Mouse (Mus musculus) regulatory T cell (primary cell): ENCODE data around the gene Deaf1.

Source experiments
- in situ Hi-C: fragments of 300-600 bp; cut with MboI, MseI; formaldehyde crosslinking; loops from one replicate; pipeline ENCODE4 v1.15.1; 2025; ENCODE audit warnings: high pct_unique_total_duplicates

Deaf1 gene

DNA sequence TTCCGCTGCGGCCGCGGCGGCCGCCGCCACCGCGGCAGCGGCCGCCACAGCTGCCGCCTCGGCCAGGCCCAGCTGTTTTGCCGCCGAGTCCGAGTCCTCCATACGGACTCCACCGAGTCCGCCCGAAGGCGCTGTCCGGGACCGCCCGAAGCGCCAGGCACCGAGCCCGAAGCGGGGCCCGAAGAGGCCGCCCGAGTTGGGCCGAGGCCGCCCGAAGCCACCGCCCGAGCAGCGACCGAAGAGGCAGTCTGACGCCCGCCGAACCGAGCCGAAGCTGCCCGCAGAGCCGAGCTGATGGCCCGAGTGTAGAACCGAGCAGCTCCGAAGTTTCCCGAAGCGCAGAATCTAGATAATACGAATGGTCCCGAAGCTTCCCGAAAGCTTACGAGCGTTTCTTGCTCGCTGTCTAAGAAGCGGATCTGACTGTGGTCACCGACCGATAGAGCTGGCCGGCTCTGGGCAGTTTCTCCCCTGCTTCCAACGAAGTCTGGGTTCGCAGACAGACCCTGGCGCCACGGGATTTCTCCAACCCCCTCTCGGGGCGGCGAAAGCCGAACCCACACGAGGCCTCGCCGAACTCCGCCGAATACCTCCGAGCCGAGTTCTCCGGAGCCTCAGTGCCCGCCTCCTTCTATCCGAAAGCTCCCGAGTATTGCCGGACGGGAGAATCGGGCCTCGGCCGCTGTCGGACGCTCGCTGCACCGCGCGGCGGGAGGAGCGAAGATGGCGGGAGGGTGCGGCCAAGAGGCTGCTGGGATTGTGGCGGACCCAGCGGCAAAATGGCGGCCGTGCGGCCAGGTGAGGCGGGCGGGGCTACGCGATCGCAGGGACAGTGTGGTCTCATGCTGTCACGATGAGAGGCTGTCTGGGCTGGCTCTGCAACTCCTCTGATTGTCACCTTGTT lies at the start of gene Deaf1, which contains the start of gene Tmem80:
Gene Deaf1, minus strand, starts transcription at position 222 of the 904 bp plus-strand sequence.
Gene Tmem80, plus strand, starts transcription at position 271 of the 904 bp plus-strand sequence.
- in situ Hi-C loops, result no loop called here

- in situ Hi-C loops, result no loop called here
These were observed 46.9 kb upstream of the Deaf1 start for GRCm38 (mm10) chr7:141374399-141374798.

GRCm38 (mm10) chr7:141373611-141374010 lies 46.1 kb upstream of the Deaf1 start:
- in situ Hi-C loops, result no loop called here

GRCm38 (mm10) chr7:141371942-141372595 lies 44.6 kb upstream of the Deaf1 start:
- in situ Hi-C loops, result no loop called here

GRCm38 (mm10) chr7:141369918-141370317 lies 42.4 kb upstream of the Deaf1 start:
- in situ Hi-C loops, result no loop called here

DNA sequence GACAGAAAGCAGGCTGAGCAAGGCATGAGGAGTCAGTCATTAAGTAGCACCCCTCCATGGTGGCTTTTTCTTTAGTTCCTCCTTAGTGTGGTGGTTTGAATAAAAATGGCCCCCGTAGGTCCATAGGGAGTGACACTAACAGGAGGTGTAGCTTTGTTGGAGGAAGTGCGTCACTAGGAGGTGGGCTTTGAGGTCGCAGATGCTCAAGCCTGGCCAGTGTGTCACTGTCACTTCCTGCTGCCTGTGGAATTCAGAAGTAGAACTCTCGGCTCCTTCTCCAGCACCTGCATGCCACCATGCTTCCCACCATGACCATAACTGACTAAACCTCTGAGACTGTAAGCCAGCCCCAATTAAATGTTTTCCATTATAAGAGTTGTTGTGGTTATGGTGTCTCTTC lies 39.9 kb upstream of the Deaf1 start:
- in situ Hi-C loops, result no loop called here

DNA sequence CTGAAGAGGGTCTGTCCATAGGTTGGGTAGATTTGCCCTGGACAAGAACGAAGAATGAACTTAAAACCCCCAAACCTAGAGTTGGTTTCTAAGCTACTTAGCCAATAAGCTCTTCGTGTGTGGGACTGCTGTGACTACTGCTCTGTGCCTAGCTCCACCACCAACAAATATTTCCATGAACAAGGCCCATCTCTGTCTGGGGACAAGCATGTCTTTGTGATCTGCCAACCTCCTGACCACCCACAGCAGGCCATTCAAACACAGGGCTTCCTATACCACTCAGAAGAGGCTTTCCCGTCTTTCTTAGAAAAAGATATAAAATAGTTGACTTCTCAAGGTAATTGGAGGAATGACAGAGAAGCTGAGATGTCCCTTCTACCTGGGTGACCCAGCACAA lies 37.6 kb upstream of the Deaf1 start:
- in situ Hi-C loops, result no loop called here

GRCm38 (mm10) chr7:141364349-141365048 lies 37.0 kb upstream of the Deaf1 start:
- in situ Hi-C loops, result no loop called here

GRCm38 (mm10) chr7:141363752-141364125 lies 36.2 kb upstream of the Deaf1 start:
- in situ Hi-C loops, result no loop called here

GRCm38 (mm10) chr7:141363106-141363751 lies 35.7 kb upstream of the Deaf1 start:
- in situ Hi-C loops, result no loop called here

DNA sequence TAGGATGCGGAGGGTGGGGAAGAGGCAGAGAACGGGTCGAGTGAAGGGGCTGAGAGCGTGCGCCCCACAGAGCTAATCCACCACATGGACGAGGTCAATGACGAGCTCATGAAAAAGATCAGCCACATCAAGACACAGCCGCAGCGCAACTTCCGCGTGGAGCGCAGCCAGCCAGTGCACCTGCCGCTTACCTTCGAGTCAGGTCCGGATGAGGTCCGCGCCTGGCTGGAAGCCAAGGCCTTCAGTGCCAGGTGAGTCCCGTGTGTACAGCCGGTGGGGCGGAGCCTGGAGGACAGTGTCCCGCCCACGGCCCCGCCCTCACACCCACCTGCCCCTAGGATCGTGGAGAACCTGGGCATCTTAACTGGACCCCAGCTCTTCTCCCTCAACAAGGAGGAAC lies 34.0 kb upstream of the Deaf1 start:
- in situ Hi-C loops, result no loop called here

GRCm38 (mm10) chr7:141356971-141357370 lies 29.5 kb upstream of the Deaf1 start:
- in situ Hi-C loops, result no loop called here

DNA sequence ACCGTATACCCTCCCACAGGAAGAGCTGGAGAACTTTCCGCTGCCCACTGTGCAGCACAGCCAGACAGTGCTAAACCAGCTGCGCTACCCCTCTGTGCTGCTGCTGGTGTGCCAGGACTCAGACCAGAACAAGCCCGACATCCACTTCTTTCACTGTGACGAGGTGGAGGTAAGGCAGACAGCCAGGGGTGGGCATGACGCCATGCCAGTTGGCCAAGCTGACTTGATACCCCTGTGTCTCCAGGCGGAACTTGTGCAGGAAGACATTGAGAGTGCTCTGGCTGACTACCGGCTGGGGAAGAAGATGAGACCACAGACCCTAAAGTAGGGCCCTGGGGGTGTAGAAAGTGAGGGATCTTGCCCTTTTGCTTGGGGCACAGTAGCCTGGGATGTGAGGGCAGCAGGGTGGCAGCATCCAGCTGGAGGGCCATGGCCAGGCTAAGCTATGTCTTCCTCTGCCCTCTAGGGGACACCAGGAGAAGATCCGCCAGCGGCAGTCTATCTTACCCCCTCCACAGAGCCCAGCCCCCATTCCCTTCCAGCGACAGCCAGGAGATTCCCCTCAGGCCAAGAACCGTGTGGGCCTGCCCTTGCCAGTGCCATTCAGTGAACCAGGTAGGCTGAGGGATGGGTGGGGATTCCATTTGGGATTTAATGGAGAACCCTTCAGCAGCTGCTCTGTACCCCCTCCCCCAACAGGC lies 28.3 kb upstream of the Deaf1 start:
- in situ Hi-C loops, result no loop called here

- in situ Hi-C loops, result no loop called here
These were observed 27.6 kb upstream of the Deaf1 start for GRCm38 (mm10) chr7:141355051-141355450.

DNA sequence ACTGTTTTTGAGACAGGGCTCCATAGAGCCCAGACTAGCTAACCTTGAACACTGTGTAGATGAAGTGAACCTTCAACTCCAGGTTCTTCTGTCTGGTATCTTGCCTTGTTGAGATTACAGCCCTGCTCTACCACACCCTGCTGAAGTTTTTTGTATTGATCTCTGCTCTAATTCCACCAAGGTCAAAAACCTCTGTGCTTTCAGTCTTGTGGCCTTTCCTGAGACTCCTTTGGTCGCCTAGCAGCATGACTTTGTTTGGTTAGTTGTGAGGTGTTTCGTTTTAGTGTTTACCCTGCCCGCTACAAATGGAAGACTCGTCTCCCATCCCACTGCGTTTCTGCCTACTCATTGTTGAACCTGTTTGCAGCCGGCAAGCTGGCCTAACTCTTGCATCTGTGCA lies 23.6 kb upstream of the Deaf1 start:
- in situ Hi-C loops, result no loop called here

DNA sequence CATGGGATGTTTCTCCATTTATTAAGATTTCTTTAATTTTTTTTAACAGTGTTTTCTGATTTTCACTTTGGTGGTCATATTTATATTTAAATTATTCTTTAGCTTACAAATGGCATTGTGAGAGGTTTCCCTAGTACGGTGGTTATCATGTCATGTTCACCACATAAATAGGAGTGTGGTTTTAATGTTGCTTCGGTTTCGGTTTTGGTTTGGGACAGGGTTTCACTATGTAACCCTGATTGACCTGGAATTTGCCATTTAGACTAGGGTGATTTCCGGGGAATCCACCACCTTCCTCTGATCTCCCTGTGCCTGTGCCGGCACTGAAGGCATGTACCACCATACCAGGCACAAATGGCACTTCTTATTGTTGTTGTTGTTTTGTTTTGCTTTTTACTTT lies 17.3 kb upstream of the Deaf1 start:
- in situ Hi-C loops, result no loop called here

GRCm38 (mm10) chr7:141343696-141344095 lies 16.2 kb upstream of the Deaf1 start:
- in situ Hi-C loops, result no loop called here

DNA sequence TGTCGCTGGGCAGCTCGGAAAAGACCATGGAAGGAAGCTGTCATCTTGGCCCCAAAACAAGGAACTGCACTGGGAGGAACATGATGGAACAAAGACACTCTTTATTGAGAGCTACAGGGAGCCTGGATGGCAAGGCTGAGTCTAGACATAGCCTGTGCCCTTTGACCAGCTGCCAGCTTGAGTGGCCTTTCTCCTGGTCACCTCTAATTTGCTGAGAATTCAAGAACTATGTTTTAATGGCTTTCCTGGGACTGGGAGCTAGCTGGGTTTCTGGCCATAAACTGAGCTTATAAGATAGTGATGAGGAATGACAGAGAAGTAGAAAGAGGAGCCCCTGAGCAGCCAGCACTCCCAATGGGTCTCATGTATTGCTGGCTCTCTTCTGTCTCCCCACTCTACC lies 15.7 kb upstream of the Deaf1 start:
- in situ Hi-C loops, result no loop called here

- in situ Hi-C loops, result no loop called here
These were observed 14.3 kb upstream of the Deaf1 start for GRCm38 (mm10) chr7:141341689-141342226.

- in situ Hi-C loops, result no loop called here
These were observed 13.0 kb upstream of the Deaf1 start for GRCm38 (mm10) chr7:141340476-141340875.

DNA sequence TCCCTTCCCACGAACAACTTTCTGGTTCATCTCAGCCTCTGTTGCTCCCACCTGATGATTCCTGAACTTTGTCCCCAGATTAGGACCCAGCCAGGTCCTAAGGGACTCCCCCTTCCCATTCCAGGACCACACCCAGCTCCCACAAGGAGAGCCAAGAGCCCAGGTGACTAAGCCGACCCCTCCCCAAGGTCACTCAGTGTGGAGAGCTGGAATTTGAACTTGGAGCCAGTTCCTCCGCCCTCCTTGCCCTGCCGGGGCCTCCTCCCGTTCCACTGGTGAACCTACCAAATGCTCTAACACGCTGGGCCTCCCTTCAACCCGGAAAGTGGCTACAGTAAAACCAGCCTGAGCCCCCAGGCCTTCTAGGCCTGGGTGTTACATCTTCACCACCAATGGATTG lies 12.5 kb upstream of the Deaf1 start:
- in situ Hi-C loops, result no loop called here
